Mouse (Mus musculus): ENCODE data around the gene Grm5. TPM values are rescaled to one million over a fixed set of nuclear protein-coding genes. Genes with fewer than 3 reads are reported as not detected.

The Grm5 gene
- polyA plus RNA-seq, 1 experiment: not detected

- Histone ChIP-seq H3K27me3 (ENCODE audit: control insufficient read depth, insufficient read depth, low read length) (no peaks in the 10 kb centered on the region), H3K4me3 (ENCODE audit: control insufficient read depth, insufficient read depth, low read length) (no peak overlapping the region), H3K4me1 (replicated peaks; ENCODE audit: control insufficient read depth, insufficient read depth, low read length) (no peaks in the 10 kb centered on the region), H3K36me3 (ENCODE audit: control insufficient read depth, insufficient read depth, low read length) (no peaks in the 10 kb centered on the region), H3K27ac (ENCODE audit: control insufficient read depth, insufficient read depth, low read length) (no peak overlapping the region)
- TF ChIP-seq CTCF (IDR thresholded peaks at IDR 0.05; ENCODE audit: borderline replicate concordance, control insufficient read depth, extremely low read depth, insufficient read depth, low read length, poor library complexity) (no peak), POLR2A (IDR thresholded peaks at IDR 0.05; ENCODE audit: control insufficient read depth, extremely low read depth, insufficient read depth, low read length, poor library complexity) (no peak)
- DNase-seq: no peak
- WGBS: 83% methylated on average over 2 of the region's 2 CpGs
These were observed 42.3 kb downstream of the Grm5 start for GRCm38 (mm10) chr7:87626251-87626650.

DNA sequence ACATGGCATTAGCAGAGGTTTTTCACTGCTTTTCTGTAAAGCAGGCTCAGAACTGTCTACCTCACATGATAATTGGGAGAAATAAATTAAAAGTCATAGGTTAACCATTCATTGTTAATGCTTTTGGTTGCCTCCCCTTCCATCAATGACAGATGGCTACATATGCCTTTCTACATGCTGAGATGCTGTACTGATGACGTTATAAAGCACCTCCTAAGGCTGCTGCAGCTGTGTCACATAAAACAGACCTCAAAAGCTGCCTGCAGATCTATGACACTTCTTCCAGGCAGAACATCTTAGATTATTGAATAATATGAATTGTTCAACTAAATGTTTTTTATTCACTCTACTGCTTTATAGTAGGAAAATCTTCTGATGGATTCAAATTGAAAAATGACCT is 51.6 kb downstream of the Grm5 start:
- Histone ChIP-seq H3K36me3 (ENCODE audit: control insufficient read depth, insufficient read depth, low read length) (no peaks in the 10 kb centered on the region), H3K27ac (ENCODE audit: control insufficient read depth, insufficient read depth, low read length) (no peak overlapping the region), H3K4me1 (replicated peaks; ENCODE audit: control insufficient read depth, insufficient read depth, low read length) (no peaks in the 10 kb centered on the region), H3K4me3 (ENCODE audit: control insufficient read depth, insufficient read depth, low read length) (no peak overlapping the region), H3K27me3 (ENCODE audit: control insufficient read depth, insufficient read depth, low read length) (no peaks in the 10 kb centered on the region)
- 44% methylated on average over 1 of the region's 1 CpGs for WGBS
- TF ChIP-seq CTCF (IDR thresholded peaks at IDR 0.05; ENCODE audit: borderline replicate concordance, control insufficient read depth, extremely low read depth, insufficient read depth, low read length, poor library complexity) (no peak), POLR2A (IDR thresholded peaks at IDR 0.05; ENCODE audit: control insufficient read depth, extremely low read depth, insufficient read depth, low read length, poor library complexity) (no peak)
- no peak for DNase-seq

DNA sequence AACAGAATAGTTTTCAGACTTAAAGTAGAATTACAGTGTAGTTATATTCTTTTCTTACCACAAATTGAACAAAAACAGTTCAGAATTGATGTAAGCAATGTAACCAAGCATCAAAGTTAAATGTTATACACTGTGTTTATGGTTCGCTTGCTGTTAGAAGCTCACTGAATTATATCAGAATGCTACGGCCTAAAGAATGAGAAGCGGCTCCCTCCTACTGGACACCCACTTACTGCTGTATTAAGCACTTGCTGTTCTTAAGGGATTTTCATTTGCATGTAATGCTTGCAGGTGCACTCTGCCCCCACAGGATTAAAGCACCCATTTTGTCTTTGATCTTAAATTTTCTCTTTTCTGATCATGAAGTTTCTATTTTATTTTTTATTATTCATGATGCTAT is 66.6 kb downstream of the Grm5 start:
- TF ChIP-seq POLR2A (IDR thresholded peaks at IDR 0.05; ENCODE audit: control insufficient read depth, extremely low read depth, insufficient read depth, low read length, poor library complexity) (no peak), CTCF (IDR thresholded peaks at IDR 0.05; ENCODE audit: borderline replicate concordance, control insufficient read depth, extremely low read depth, insufficient read depth, low read length, poor library complexity) (no peak)
- Histone ChIP-seq H3K36me3 (ENCODE audit: control insufficient read depth, insufficient read depth, low read length) (no peaks in the 10 kb centered on the region), H3K27ac (ENCODE audit: control insufficient read depth, insufficient read depth, low read length) (no peak overlapping the region), H3K27me3 (ENCODE audit: control insufficient read depth, insufficient read depth, low read length) (no peaks in the 10 kb centered on the region), H3K4me3 (ENCODE audit: control insufficient read depth, insufficient read depth, low read length) (no peak overlapping the region), H3K4me1 (replicated peaks; ENCODE audit: control insufficient read depth, insufficient read depth, low read length) (no peaks in the 10 kb centered on the region)
- DNase-seq: no peak
- WGBS: 93% methylated on average over 3 of the region's 3 CpGs

- no peak for DNase-seq
- WGBS: 55% methylated on average over 3 of the region's 3 CpGs
- Histone ChIP-seq H3K4me3 (ENCODE audit: control insufficient read depth, insufficient read depth, low read length) (no peak overlapping the region), H3K27ac (ENCODE audit: control insufficient read depth, insufficient read depth, low read length) (no peak overlapping the region), H3K27me3 (ENCODE audit: control insufficient read depth, insufficient read depth, low read length) (no peaks in the 10 kb centered on the region), H3K4me1 (replicated peaks; ENCODE audit: control insufficient read depth, insufficient read depth, low read length) (no peaks in the 10 kb centered on the region), H3K36me3 (ENCODE audit: control insufficient read depth, insufficient read depth, low read length) (no peaks in the 10 kb centered on the region)
- TF ChIP-seq POLR2A (IDR thresholded peaks at IDR 0.05; ENCODE audit: control insufficient read depth, extremely low read depth, insufficient read depth, low read length, poor library complexity): no peak
- no peak for TF ChIP-seq CTCF (IDR thresholded peaks at IDR 0.05; ENCODE audit: borderline replicate concordance, control insufficient read depth, extremely low read depth, insufficient read depth, low read length, poor library complexity)
These were observed 77.8 kb downstream of the Grm5 start for GRCm38 (mm10) chr7:87661794-87662193.

GRCm38 (mm10) chr7:87664041-87664440 is 80.1 kb downstream of the Grm5 start:
- H3K27ac ChIP-seq (ENCODE audit: control insufficient read depth, insufficient read depth, low read length): no peak overlapping the region
- H3K4me3 ChIP-seq (ENCODE audit: control insufficient read depth, insufficient read depth, low read length): no peak overlapping the region
- no peak for DNase-seq
- 78% methylated on average over 2 of the region's 2 CpGs for WGBS
- TF ChIP-seq POLR2A (IDR thresholded peaks at IDR 0.05; ENCODE audit: control insufficient read depth, extremely low read depth, insufficient read depth, low read length, poor library complexity) (no peak), CTCF (IDR thresholded peaks at IDR 0.05; ENCODE audit: borderline replicate concordance, control insufficient read depth, extremely low read depth, insufficient read depth, low read length, poor library complexity) (no peak)
- H3K27me3 ChIP-seq (ENCODE audit: control insufficient read depth, insufficient read depth, low read length): no peaks in the 10 kb centered on the region
- H3K36me3 ChIP-seq (ENCODE audit: control insufficient read depth, insufficient read depth, low read length): no peaks in the 10 kb centered on the region
- H3K4me1 ChIP-seq (replicated peaks; ENCODE audit: control insufficient read depth, insufficient read depth, low read length): no peaks in the 10 kb centered on the region

DNA sequence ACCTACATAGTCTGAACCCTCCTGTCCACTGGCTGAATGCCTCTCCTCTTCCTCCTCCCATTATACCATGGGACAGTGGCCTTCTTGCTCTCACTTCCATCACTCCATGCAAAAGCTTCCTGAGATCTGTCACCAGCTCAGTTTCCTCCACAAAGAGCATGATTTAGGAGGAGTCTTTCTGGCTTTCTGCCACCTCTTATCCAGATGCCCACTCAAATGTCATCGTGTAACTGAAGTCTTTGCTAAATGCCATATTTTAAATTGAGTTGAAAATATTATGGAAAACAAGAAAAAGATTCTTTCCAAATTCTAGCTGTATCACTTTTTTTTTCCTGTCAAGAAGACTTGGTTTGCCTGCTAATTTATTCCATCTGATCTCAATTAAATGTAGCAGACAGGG is 132.4 kb downstream of the Grm5 start:
- Histone ChIP-seq H3K4me3 (ENCODE audit: control insufficient read depth, insufficient read depth, low read length) (no peak overlapping the region), H3K27me3 (ENCODE audit: control insufficient read depth, insufficient read depth, low read length) (no peaks in the 10 kb centered on the region), H3K4me1 (replicated peaks; ENCODE audit: control insufficient read depth, insufficient read depth, low read length) (no peaks in the 10 kb centered on the region), H3K27ac (ENCODE audit: control insufficient read depth, insufficient read depth, low read length) (no peak overlapping the region), H3K36me3 (ENCODE audit: control insufficient read depth, insufficient read depth, low read length) (no peaks in the 10 kb centered on the region)
- WGBS: 60% methylated on average over 1 of the region's 1 CpGs
- DNase-seq: no peak
- TF ChIP-seq POLR2A (IDR thresholded peaks at IDR 0.05; ENCODE audit: control insufficient read depth, extremely low read depth, insufficient read depth, low read length, poor library complexity): no peak
- no peak for TF ChIP-seq CTCF (IDR thresholded peaks at IDR 0.05; ENCODE audit: borderline replicate concordance, control insufficient read depth, extremely low read depth, insufficient read depth, low read length, poor library complexity)

GRCm38 (mm10) chr7:87718631-87719030 is 134.7 kb downstream of the Grm5 start:
- H3K36me3 ChIP-seq (ENCODE audit: control insufficient read depth, insufficient read depth, low read length): no peaks in the 10 kb centered on the region
- H3K4me3 ChIP-seq (ENCODE audit: control insufficient read depth, insufficient read depth, low read length): no peak overlapping the region
- H3K4me1 ChIP-seq (replicated peaks; ENCODE audit: control insufficient read depth, insufficient read depth, low read length): no peaks in the 10 kb centered on the region
- DNase-seq: no peak
- H3K27me3 ChIP-seq (ENCODE audit: control insufficient read depth, insufficient read depth, low read length): no peaks in the 10 kb centered on the region
- 78% methylated on average over 1 of the region's 1 CpGs for WGBS
- no peak for TF ChIP-seq CTCF (IDR thresholded peaks at IDR 0.05; ENCODE audit: borderline replicate concordance, control insufficient read depth, extremely low read depth, insufficient read depth, low read length, poor library complexity)
- no peak for TF ChIP-seq POLR2A (IDR thresholded peaks at IDR 0.05; ENCODE audit: control insufficient read depth, extremely low read depth, insufficient read depth, low read length, poor library complexity)
- no peak overlapping the region for H3K27ac ChIP-seq (ENCODE audit: control insufficient read depth, insufficient read depth, low read length)

Measured in thymus, adult 2 months (tissue).